Mouse (Mus musculus) adrenal gland, postnatal 14 days (tissue): Measurements from ENCODE around the gene Cpsf7. TPM values are rescaled to one million over a fixed set of nuclear protein-coding genes. Genes with fewer than 3 reads are reported as not detected.

Experiments used
- DNase-seq: peaks from one replicate; pipeline ENCODE4 v3.0.0; 2021; ENCODE audit warnings: mixed read lengths
- total RNA-seq: library from RNA; stranded (reverse); gene quantifications from 2 replicates; pipeline ENCODE4 v1.2.3, GENCODE M21; 2021

Gene Cpsf7
- total RNA-seq, 1 experiment from 2014 or later = 52.9 TPM

GRCm38 (mm10) chr19:10560108-10560507 is 35.0 kb downstream of the Cpsf7 start:
- DNase-seq = peak; percentile 33

GRCm38 (mm10) chr19:10561558-10562314 is 36.7 kb downstream of the Cpsf7 start:
- peak; percentile 54 for DNase-seq

- no peak for DNase-seq
These were observed 37.3 kb downstream of the Cpsf7 start for GRCm38 (mm10) chr19:10562351-10562750.

- DNase-seq = no peak
These were observed 39.2 kb downstream of the Cpsf7 start for GRCm38 (mm10) chr19:10564278-10564677.

GRCm38 (mm10) chr19:10565217-10565616 is 40.2 kb downstream of the Cpsf7 start:
- DNase-seq = no peak

GRCm38 (mm10) chr19:10569627-10570026 is 44.6 kb downstream of the Cpsf7 start:
- DNase-seq = no peak

- DNase-seq = peak; percentile 95
These were observed 51.9 kb downstream of the Cpsf7 start, which contains the start of the genes Cyb561a3 and Tmem138 for GRCm38 (mm10) chr19:10576690-10577561. Gene Cyb561a3, plus strand, starts transcription at chr19:10577172. Gene Tmem138, minus strand, starts transcription at chr19:10577362.

GRCm38 (mm10) chr19:10580102-10580501 is 55.0 kb downstream of the Cpsf7 start:
- no peak for DNase-seq

- DNase-seq = no peak
These were observed 55.7 kb downstream of the Cpsf7 start for GRCm38 (mm10) chr19:10580761-10581160.

GRCm38 (mm10) chr19:10581984-10582383 is 56.9 kb downstream of the Cpsf7 start:
- no peak for DNase-seq

GRCm38 (mm10) chr19:10583550-10584146 is 58.6 kb downstream of the Cpsf7 start:
- no peak for DNase-seq

- DNase-seq = no peak
These were observed 60.0 kb downstream of the Cpsf7 start for GRCm38 (mm10) chr19:10585112-10585511.

- DNase-seq = no peak
These were observed 62.2 kb downstream of the Cpsf7 start for GRCm38 (mm10) chr19:10587231-10587630.

GRCm38 (mm10) chr19:10589127-10589857 is 64.2 kb downstream of the Cpsf7 start:
- no peak for DNase-seq

- DNase-seq = no peak
These were observed 65.2 kb downstream of the Cpsf7 start for GRCm38 (mm10) chr19:10590301-10590700.

- no peak for DNase-seq
These were observed 66.8 kb downstream of the Cpsf7 start for GRCm38 (mm10) chr19:10591659-10592377.

Other genes starting within 250 kb of the Cpsf7 start
- 5.5 and 7.4 TPM in 2 replicates for gene Dagla, start 220.4 kb upstream of the Cpsf7 start, total RNA-seq
- 23.9 and 24.1 TPM in 2 replicates for gene Syt7, start 136.2 kb upstream of the Cpsf7 start, total RNA-seq
- gene Lrrc10b, start 67.8 kb upstream of the Cpsf7 start, total RNA-seq = 3.9 and 5.8 TPM in 2 replicates
- gene Ppp1r32, start 42.3 kb upstream of the Cpsf7 start, total RNA-seq = 0.53 and 0.63 TPM in 2 replicates
- 49.9 and 55.7 TPM in 2 replicates for gene Sdhaf2, start 876 bp downstream of the Cpsf7 start, total RNA-seq
- 12.1 and 12.8 TPM in 2 replicates for gene Tmem216, start 31.0 kb downstream of the Cpsf7 start, total RNA-seq
- gene Cyb561a3, start 51.9 kb downstream of the Cpsf7 start, total RNA-seq = 19.0 and 21.2 TPM in 2 replicates
- gene Tmem138, start 52.1 kb downstream of the Cpsf7 start, total RNA-seq = 9.2 and 11.2 TPM in 2 replicates
- 253 and 279 TPM in 2 replicates for gene Ddb1, start 80.1 kb downstream of the Cpsf7 start, total RNA-seq
- gene Tkfc, start 80.4 kb downstream of the Cpsf7 start, total RNA-seq = 20.1 and 29.6 TPM in 2 replicates
- gene Vwce, start 108.9 kb downstream of the Cpsf7 start, total RNA-seq = 1.2 and 2.2 TPM in 2 replicates
- not detected in 2 replicates for gene Pga5, start 152.8 kb downstream of the Cpsf7 start, total RNA-seq
- gene Vps37c, start 163.5 kb downstream of the Cpsf7 start, total RNA-seq = 19.1 and 23.6 TPM in 2 replicates
- gene Cd5, start 213.7 kb downstream of the Cpsf7 start, total RNA-seq = 1.3 and 8.7 TPM in 2 replicates